Mouse (Mus musculus): ENCODE results near the gene Tacc3. TPM values are rescaled to one million over a fixed set of nuclear protein-coding genes. Genes with fewer than 3 reads are reported as not detected.

The Tacc3 gene
- polyA plus RNA-seq, 1 experiment from 2014 or later, result 67.0 TPM

- no peak overlapping the region for H3K9ac ChIP-seq (replicated peaks)
- DNase-seq (no peak), ATAC-seq (0 out of 2 replicates have a peak, but pooled peaks have one; percentile 32)
- peaks cover 6% of the 10 kb centered on the region for H3K4me1 ChIP-seq (ENCODE audit: insufficient read depth)
- H3K27me3 ChIP-seq (ENCODE audit: insufficient read depth, low read length), result no peaks in the 10 kb centered on the region
- H3K4me3 ChIP-seq (ENCODE audit: low read depth, low read length), result no peak overlapping the region
- no peaks in the 10 kb centered on the region for H3K9me3 ChIP-seq (ENCODE audit: low read length)
- H3K4me2 ChIP-seq (ENCODE audit: low read depth, low read length), result no peak overlapping the region
- peaks cover 29% of the 10 kb centered on the region for H3K36me3 ChIP-seq (replicated peaks; ENCODE audit: insufficient read depth, low read length)
- no peak for TF ChIP-seq CTCF (IDR thresholded peaks at IDR 0.05; ENCODE audit: low read depth)
- TF ChIP-seq EP300 (IDR thresholded peaks at IDR 0.05; ENCODE audit: low read depth), result no peak
- WGBS (ENCODE audit: insufficient replicate concordance), result 74% methylated on average over 3 of the region's 3 CpGs
- H3K27ac ChIP-seq (ENCODE audit: low read depth), result no peak overlapping the region
Observed at GRCm38 (mm10) chr5:33635361-33635760, 22.6 kb upstream of the Tacc3 start.

GRCm38 (mm10) chr5:33637606-33638350 lies 20.1 kb upstream of the Tacc3 start:
- H3K4me1 ChIP-seq (ENCODE audit: insufficient read depth), result no peaks in the 10 kb centered on the region
- H3K9ac ChIP-seq (replicated peaks), result no peak overlapping the region
- no peak for ATAC-seq
- no peak overlapping the region for H3K4me2 ChIP-seq (ENCODE audit: low read depth, low read length)
- H3K36me3 ChIP-seq (replicated peaks; ENCODE audit: insufficient read depth, low read length), result peaks cover 53% of the 10 kb centered on the region
- no peaks in the 10 kb centered on the region for H3K27me3 ChIP-seq (ENCODE audit: insufficient read depth, low read length)
- DNase-seq, result no peak
- no peak overlapping the region for H3K27ac ChIP-seq (ENCODE audit: low read depth)
- no peak for TF ChIP-seq EP300 (IDR thresholded peaks at IDR 0.05; ENCODE audit: low read depth)
- no peak for TF ChIP-seq CTCF (IDR thresholded peaks at IDR 0.05; ENCODE audit: low read depth)
- H3K9me3 ChIP-seq (ENCODE audit: low read length), result no peaks in the 10 kb centered on the region
- WGBS (ENCODE audit: insufficient replicate concordance), result 78% methylated on average over 3 of the region's 3 CpGs
- H3K4me3 ChIP-seq (ENCODE audit: low read depth, low read length), result no peak overlapping the region

GRCm38 (mm10) chr5:33638826-33639225 lies 19.1 kb upstream of the Tacc3 start:
- no peak overlapping the region for H3K4me3 ChIP-seq (ENCODE audit: low read depth, low read length)
- WGBS (ENCODE audit: insufficient replicate concordance), result 66% methylated on average over 4 of the region's 4 CpGs
- DNase-seq (no peak), ATAC-seq (no peak)
- H3K27ac ChIP-seq (ENCODE audit: low read depth), result peak overlapping the region; percentile 51; the same call in 1 of the 2 replicates
- H3K36me3 ChIP-seq (replicated peaks; ENCODE audit: insufficient read depth, low read length), result peaks cover 63% of the 10 kb centered on the region
- no peaks in the 10 kb centered on the region for H3K4me1 ChIP-seq (ENCODE audit: insufficient read depth)
- no peak for TF ChIP-seq CTCF (IDR thresholded peaks at IDR 0.05; ENCODE audit: low read depth)
- no peak for TF ChIP-seq EP300 (IDR thresholded peaks at IDR 0.05; ENCODE audit: low read depth)
- no peaks in the 10 kb centered on the region for H3K9me3 ChIP-seq (ENCODE audit: low read length)
- no peak overlapping the region for H3K9ac ChIP-seq (replicated peaks)
- no peak overlapping the region for H3K4me2 ChIP-seq (ENCODE audit: low read depth, low read length)
- no peaks in the 10 kb centered on the region for H3K27me3 ChIP-seq (ENCODE audit: insufficient read depth, low read length)

- H3K27ac ChIP-seq (ENCODE audit: low read depth), result no peak overlapping the region
- 35% methylated on average over 3 of the region's 3 CpGs for WGBS (ENCODE audit: insufficient replicate concordance)
- H3K9me3 ChIP-seq (ENCODE audit: low read length), result no peaks in the 10 kb centered on the region
- peak; percentile 82 for TF ChIP-seq CTCF (IDR thresholded peaks at IDR 0.05; ENCODE audit: low read depth)
- TF ChIP-seq EP300 (IDR thresholded peaks at IDR 0.05; ENCODE audit: low read depth), result no peak
- no peak overlapping the region for H3K4me3 ChIP-seq (ENCODE audit: low read depth, low read length)
- no peaks in the 10 kb centered on the region for H3K4me1 ChIP-seq (ENCODE audit: insufficient read depth)
- H3K36me3 ChIP-seq (replicated peaks; ENCODE audit: insufficient read depth, low read length), result peaks cover 80% of the 10 kb centered on the region
- H3K9ac ChIP-seq (replicated peaks), result no peak overlapping the region
- no peak overlapping the region for H3K4me2 ChIP-seq (ENCODE audit: low read depth, low read length)
- peak; percentile 47 for DNase-seq
- ATAC-seq, result peak; percentile 51; the same call in 1 of the 2 replicates
- H3K27me3 ChIP-seq (ENCODE audit: insufficient read depth, low read length), result no peaks in the 10 kb centered on the region
Observed at GRCm38 (mm10) chr5:33640652-33641051, 17.3 kb upstream of the Tacc3 start.

- TF ChIP-seq EP300 (IDR thresholded peaks at IDR 0.05; ENCODE audit: low read depth) (no peak), CTCF (IDR thresholded peaks at IDR 0.05; ENCODE audit: low read depth) (no peak)
- Histone ChIP-seq H3K9ac (replicated peaks) (peak overlapping the region; percentile 87), H3K27me3 (ENCODE audit: insufficient read depth, low read length) (no peaks in the 10 kb centered on the region), H3K36me3 (replicated peaks; ENCODE audit: insufficient read depth, low read length) (peaks cover 59% of the 10 kb centered on the region), H3K9me3 (ENCODE audit: low read length) (no peaks in the 10 kb centered on the region), H3K4me3 (ENCODE audit: low read depth, low read length) (peak overlapping the region; percentile 72), H3K4me2 (ENCODE audit: low read depth, low read length) (peak overlapping the region; percentile 76), H3K27ac (ENCODE audit: low read depth) (peak overlapping the region; percentile 98), H3K4me1 (ENCODE audit: insufficient read depth) (peaks cover 21% of the 10 kb centered on the region)
- ATAC-seq (no peak), DNase-seq (no peak)
- 6% methylated on average over 2 of the region's 2 CpGs for WGBS (ENCODE audit: insufficient replicate concordance)
Observed at GRCm38 (mm10) chr5:33651017-33651416, 6.9 kb upstream of the Tacc3 start.

- peak overlapping the region; percentile 72 for H3K4me3 ChIP-seq (ENCODE audit: low read depth, low read length)
- no peaks in the 10 kb centered on the region for H3K9me3 ChIP-seq (ENCODE audit: low read length)
- peaks cover 53% of the 10 kb centered on the region for H3K36me3 ChIP-seq (replicated peaks; ENCODE audit: insufficient read depth, low read length)
- ATAC-seq (no peak), DNase-seq (peak; percentile 48)
- under 1% methylated on average over 11 of the region's 11 CpGs for WGBS (ENCODE audit: insufficient replicate concordance)
- no peaks in the 10 kb centered on the region for H3K27me3 ChIP-seq (ENCODE audit: insufficient read depth, low read length)
- H3K4me2 ChIP-seq (ENCODE audit: low read depth, low read length), result peak overlapping the region; percentile 76
- H3K9ac ChIP-seq (replicated peaks), result peak overlapping the region; percentile 87
- TF ChIP-seq CTCF (IDR thresholded peaks at IDR 0.05; ENCODE audit: low read depth), result no peak
- TF ChIP-seq EP300 (IDR thresholded peaks at IDR 0.05; ENCODE audit: low read depth), result no peak
- H3K27ac ChIP-seq (ENCODE audit: low read depth), result peak overlapping the region; percentile 98
- H3K4me1 ChIP-seq (ENCODE audit: insufficient read depth), result peaks cover 26% of the 10 kb centered on the region
Observed at GRCm38 (mm10) chr5:33651541-33651920, 6.4 kb upstream of the Tacc3 start.

All from liver, postnatal 0 days (tissue).